Mouse (Mus musculus): ENCODE measurements at regions not wholly inside any gene's neighbourhood (a gene's known extent, or its start where the extent isn't known, plus 50 kb on each side); places are given as distances from the start of the nearest gene placed in this dataset.

- no peak for DNase-seq
Observed at GRCm38 (mm10) chr3:52797801-52798200, 219.2 kb downstream of the Cog6 start.

GRCm38 (mm10) chr3:52797164-52797563, 219.9 kb downstream of the Cog6 start:
- no peak for DNase-seq

DNA sequence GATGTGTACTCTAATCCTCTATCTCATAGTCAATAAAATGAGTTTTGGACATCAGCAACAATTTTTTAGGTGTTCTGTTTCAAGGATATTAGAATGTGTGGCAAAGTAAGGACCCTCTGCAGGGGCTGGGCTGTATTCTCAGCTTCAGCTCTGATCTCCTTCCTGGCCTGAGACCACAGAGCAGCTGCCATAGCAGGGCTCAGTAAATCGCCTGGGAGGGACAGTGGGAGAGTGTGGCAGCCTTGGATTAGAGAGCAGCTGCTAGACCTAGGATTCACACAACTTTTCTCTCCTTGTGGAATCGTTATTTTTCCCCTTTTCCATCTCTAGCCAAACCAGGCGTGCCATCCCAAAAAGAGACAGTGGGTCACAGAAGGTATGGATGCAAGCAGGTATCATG, 222.8 kb downstream of the Cog6 start:
- DNase-seq, result no peak

DNA sequence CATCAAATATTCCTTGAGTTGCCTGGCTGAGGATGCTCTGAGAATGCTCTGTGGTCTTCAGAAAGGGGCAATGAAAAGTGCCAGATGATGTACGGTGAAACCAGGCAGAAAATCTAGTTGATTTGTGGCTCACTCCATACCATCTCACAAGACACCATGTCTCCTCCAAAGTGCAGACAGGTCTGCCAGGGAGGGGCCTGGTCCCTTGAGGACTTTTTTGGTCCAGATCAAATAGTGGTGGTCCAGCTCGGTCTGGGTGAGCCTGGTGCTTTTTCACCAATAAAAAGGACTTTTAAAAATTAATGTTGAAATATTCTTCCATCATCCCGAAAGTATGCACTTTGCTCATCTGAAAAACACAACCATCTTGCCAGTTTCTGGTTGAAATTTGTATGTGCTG, 224.2 kb downstream of the Cog6 start:
- no peak for DNase-seq

DNA sequence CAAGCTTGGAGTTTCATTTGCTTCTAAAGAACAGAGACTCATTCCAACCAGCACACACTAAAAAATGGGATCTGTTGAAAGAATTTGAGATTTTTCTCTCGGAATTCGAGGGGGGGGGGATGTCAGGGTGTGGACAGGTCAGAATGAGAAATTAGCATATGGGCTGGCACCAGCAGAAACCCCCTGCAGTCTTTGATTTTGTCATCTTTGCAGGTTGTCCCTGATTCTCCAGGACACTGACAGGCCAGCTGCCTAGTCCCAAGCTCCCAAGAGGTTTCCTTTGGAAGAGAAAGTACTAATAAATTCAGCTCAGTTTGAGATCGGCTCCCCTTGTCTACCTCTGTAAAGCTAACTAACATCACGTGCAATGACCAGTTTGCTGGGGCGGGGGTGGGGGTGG, 224.9 kb downstream of the Cog6 start:
- no peak for DNase-seq

DNA sequence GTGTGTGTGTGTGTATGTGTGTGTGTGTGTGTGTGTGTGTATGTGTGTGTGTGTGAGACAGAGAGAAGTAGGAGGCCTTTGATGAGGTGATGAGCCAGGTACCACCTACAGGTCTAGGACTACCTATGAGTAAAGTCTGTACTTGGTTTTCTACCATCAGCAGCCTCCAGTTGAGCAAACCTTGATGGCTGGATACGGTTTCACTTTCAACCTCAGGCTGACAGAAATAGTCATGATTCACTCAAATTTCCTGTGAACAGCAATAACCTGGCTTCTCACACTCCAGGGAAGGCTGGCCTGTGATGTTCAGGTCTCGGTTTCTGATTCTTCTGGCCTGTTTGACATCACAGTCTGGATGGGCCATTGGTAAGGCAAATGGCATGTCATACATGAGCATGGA, 226.1 kb downstream of the Cog6 start:
- no peak for DNase-seq

DNA sequence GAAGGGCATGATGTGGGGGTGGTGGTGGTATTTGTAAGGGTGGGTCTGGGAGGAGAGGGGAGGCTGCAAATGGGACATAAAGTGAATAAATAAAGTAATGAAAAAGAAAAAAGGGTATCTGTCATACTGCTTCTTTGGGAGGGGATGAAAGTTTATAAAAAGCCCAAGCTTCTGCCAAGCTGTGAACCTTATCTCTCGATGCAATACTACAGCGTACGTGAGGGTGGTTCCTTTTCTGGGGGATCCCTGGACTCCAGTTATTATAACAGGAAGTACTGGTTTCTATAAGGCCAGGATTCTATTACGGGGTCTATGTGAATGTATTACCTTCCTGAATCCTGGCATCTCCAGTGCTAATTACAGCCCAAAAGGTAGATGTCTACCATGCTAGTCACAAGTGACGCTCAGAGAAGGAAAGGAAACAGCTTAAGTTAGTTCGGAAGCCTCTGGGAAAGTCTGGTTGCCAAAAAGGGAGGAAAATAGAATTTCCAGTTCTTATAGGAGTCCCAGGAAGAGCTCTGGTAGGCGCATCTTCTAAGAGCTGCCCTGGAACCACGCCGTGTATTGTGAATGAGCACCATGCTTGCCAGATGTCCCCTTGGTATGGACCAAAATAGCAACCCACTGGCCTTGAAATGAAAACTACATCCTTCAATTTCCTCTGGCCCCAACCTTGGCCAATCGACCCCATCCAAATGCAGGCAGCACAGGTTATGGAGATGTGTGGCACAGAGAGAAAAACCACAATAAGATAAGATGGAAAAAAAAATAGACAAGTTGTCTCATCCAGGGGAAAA, 228.9 kb downstream of the Cog6 start:
- DNase-seq, result no peak

DNA sequence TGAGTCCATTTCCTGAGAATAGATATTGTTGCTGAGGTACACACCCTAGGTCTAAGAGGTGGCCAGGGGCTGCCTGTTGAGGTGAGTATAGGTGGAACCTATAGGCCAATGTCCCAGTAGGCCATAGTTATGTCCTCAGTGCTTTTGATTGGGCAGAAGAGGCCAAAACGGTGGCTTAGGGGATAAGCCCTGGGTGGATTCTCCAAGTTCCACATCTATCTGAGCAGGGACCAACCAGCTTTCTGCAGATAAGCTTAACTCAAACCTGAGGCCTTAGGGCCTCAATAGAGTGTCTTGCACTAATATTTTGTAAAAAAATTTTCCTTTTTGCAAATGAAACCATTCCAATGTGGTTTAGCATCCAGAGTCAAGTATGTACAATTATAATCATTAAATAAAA, 231.4 kb downstream of the Cog6 start:
- DNase-seq, result no peak

DNA sequence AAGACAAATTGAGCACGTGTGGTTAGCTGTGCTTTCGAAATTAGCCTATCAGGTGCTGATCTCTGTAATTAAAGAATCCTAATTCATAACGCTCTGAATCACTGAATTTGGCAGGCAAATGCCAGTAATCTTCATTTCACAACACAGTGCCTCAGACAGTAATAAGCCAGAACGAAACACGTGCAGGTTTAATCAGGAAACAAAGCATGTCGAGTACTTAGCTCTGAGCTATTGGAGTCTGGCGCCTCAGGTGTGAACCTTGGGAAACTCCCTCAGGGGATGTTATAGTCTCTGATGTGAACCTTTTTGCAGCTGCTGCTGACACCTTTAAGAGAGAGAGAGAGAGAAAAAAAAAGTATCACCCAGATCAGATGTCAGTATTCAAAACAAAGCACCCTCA, 232.6 kb downstream of the Cog6 start:
- no peak for DNase-seq

DNA sequence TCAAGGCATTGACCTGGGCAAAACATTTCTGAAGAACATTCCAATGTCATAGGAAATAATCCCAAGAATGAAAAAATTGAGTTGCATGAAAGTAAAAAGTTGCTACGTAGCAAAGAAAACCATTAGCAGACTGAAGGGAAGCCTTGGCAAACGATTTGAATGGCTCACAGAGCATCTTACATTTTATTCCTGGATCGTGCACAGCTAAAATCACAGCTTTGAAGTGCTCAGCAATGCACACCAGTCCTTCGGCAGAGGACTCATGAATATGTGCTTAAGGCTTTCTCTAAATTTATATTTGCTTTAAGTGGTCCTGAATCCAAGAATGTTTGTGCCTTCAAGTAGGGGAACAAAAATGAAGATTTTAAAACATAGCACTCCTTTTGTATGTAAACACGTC, 234.5 kb downstream of the Cog6 start:
- no peak for DNase-seq

DNA sequence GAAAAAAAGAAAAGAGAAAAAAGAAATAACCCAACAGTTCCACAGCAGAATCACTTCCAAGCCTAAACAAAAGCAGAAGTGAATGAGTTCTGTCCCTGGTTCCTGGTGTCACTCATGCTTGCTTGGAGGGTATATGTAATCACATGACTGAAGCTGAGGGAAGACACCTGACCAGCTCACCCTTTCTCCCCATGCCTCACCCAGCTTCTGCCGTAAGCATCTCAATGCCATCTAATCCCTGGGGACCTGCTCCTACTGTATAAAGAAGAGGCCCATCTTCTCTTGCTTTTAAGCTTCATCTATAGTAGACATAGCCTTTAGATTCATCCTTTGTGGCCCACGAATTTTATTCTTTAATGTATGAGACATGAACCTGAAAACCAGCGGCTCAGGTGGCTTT, 235.5 kb downstream of the Cog6 start:
- no peak for DNase-seq

DNA sequence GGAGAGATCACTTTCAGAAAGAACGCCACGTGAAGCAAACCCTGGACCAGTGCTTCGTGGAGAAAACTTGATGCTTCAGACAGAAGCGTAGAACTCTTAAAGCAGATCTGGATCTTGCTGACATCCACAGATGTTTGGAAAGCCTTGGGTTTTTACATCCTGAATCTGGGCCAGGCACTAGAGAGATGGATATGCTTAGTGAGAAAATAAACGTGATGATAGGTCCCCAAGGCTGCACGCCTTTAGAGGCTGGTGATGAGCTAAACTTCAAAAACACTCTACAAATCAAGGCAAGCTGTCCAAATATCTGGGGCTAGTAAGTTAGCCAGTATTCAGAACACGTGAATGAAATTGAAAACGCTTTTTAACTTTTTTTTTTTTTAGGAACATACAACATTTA, 236.7 kb downstream of the Cog6 start:
- no peak for DNase-seq

DNA sequence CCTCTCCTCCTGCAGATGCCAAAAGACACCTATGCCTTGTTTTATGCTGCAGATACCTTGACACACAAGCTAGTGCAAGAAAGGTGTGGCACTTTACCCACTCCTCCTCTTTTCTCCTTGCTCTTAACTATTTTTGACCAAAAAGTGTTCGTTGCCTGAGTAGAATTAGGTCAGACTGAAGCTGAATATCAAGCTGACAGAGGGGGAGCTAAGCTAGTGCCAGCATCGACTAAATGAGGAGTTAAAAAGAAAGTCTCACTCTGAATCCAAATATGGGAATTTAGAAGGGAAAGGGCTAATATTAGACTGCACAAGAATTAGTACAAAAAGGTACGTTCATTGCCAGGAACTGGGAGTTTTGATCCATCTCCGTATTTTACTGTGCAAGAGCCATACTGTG, 241.2 kb downstream of the Cog6 start:
- DNase-seq, result no peak

- DNase-seq, result no peak
Observed at GRCm38 (mm10) chr3:52775156-52775555, 241.9 kb downstream of the Cog6 start.

DNA sequence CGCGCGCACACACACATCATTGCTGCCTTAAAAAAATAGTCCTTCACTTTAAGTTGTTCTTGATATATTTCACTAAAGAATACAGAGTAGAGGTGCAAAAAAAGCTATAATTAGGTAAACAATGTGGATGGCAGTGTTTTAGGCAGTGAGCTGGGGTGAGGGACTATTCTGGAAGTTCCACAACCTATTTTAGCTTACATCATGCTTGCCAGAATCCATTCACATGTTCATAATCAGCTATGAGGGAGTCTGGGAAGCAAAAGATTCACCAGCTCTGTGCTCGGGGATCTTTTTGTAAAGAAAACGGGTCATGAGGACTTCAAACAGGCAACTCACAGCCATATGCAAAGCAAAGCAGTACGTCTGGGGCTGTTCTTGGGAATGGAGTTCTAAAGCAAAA, 242.3 kb downstream of the Cog6 start:
- no peak for DNase-seq

- no peak for DNase-seq
Observed at GRCm38 (mm10) chr3:52767276-52767675, 249.8 kb downstream of the Cog6 start.

DNA sequence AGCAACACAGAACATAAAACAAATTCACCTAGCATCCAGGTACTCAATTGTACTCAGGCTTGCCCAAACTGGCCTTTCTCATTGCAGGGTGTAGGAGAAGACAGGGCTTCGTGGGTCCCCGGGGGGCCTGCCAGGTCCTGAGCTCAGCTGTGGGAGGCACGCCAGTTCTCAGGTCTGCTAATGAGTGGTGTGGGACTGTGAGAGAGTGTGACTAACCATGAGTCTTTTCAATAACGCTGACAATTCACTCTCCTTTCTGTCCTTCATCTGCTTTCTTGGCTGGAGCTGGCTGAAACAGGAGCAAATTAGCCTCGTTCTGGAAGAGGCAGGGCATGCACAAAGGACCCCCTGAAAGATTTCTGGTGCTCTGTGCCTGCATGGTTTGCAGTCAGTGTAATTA, 250.2 kb downstream of the Cog6 start:
- DNase-seq, result no peak

DNA sequence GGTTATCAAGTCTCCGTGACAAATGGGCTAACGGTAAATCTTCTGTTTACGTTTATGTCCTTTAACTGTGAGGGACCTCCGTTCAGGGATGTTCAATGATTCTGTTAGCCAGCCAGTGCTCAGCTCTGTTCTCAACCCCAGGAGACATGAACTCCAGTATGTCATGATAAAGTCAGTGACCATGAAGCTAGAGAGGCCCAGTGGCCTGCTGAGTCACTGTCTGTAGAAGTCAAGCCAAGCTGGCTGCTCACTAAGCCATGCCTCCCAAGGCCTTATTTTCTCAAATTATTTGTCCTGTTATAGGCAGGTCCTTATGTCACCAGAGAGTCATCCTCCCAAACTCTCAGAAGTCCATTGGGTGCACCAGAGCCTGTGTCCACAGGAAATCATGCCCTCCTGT, 252.9 kb downstream of the Cog6 start:
- DNase-seq, result no peak

DNA sequence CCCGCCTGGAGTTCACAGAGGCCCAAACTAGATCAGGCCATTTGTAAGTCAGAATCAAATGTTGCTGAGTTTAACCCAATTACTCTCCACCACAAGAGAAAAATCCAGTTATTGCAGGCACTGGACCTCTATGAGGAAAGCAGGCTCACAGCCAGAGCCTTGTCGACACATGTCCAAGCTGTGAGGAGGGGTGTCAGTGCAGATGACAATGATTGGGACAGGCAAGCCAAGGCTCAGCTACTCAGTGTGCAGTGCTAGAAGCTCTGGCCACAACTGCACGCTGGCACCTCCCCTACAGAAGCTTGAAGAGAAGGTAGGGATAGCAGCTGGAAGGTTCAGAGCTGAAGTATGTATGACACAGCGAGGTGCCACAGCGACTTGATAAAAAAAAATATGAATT, 253.4 kb downstream of the Cog6 start:
- no peak for DNase-seq

- DNase-seq, result no peak
Observed at GRCm38 (mm10) chr3:52762549-52762948, 254.5 kb downstream of the Cog6 start.

DNA sequence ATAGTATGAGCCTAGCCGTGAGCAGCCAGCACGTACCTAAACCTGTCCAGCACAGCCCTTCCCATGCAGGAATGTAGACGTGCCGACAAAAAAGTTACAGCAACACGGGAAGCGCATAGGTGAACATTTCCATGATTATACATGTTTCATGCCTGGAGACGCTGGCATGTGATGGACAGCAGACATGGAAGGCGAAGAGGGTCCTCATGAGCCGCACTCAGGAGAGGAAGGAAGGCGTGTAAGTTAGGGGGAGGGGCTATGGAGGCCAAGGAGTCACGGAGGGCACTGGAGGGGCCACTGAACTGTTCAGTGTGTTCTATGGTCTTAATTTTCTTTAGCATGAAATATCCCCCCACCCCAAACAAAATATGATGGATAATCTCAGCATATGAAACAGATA, 257.2 kb downstream of the Cog6 start:
- no peak for DNase-seq

DNA sequence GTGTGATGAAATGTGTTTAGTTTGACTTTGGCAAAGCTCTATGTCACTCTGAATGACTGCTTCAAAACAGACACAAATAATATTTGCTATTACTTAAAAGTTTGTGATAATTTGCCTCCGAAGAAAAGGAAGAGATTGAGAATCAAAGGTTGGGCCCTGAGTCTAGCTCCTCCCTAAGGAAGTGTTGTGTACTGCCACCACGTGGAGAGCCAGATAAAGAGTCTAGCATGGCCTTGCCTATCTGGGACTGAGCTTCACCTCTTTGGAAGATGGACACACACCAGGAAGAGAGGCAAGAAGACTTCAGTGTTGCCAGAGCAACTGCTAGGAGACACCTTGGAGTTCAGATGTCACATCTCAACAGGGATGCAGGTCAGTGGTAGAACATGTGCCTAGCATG, 258.5 kb downstream of the Cog6 start:
- peak; percentile 61 for DNase-seq

- no peak for DNase-seq
Observed at GRCm38 (mm10) chr3:52756816-52757215, 260.2 kb downstream of the Cog6 start.

- DNase-seq, result no peak
Observed at GRCm38 (mm10) chr3:52756006-52756405, 261.0 kb downstream of the Cog6 start.

- DNase-seq, result no peak
Observed at GRCm38 (mm10) chr3:52754978-52755377, 262.1 kb downstream of the Cog6 start.

- no peak for DNase-seq
Observed at GRCm38 (mm10) chr3:52754401-52754800, 262.6 kb downstream of the Cog6 start.

Data from cerebellum, adult 9-11 months (tissue).